Mouse (Mus musculus) kidney, embryonic 15.5 days (tissue): ENCODE results near the gene Stap2. TPM values are rescaled to one million over a fixed set of nuclear protein-coding genes. Genes with fewer than 3 reads are reported as not detected.
A peak's percentile ranks its signal among the peaks of the same experiment; 100 is the strongest.

Experiments used
- ATAC-seq: fragments of 200-750 bp; cut with Nextera tagmentation; replicated peaks from 2 replicates; pipeline ENCODE4 v1.8.0; 2017; ENCODE audit warnings: moderate TSS enrichment; ENCODE audit not compliant: low FRiP score
- H3K27ac ChIP-seq: fragments of 300-500 bp; sonication (generic); 2 replicates; pipeline ENCODE4 v1.5.1; 2015; ENCODE audit warnings: mild to moderate bottlenecking, inconsistent platforms
- H3K27me3 ChIP-seq: fragments of 300-500 bp; sonication (generic); 2 replicates; pipeline ENCODE4 v1.6.1; 2015; ENCODE audit warnings: inconsistent platforms
- H3K36me3 ChIP-seq: fragments of 300-500 bp; sonication (generic); 2 replicates; pipeline ENCODE4 v1.6.1; 2015; ENCODE audit warnings: inconsistent platforms
- H3K4me1 ChIP-seq: fragments of 300-500 bp; sonication (generic); 2 replicates; pipeline ENCODE4 v1.6.1; 2015; ENCODE audit warnings: inconsistent platforms
- H3K4me2 ChIP-seq: fragments of 300-500 bp; sonication (generic); 2 replicates; pipeline ENCODE4 v1.6.1; 2015; ENCODE audit warnings: moderate library complexity, mild to moderate bottlenecking, inconsistent platforms
- H3K4me3 ChIP-seq: fragments of 300-500 bp; sonication (generic); replicated peaks from 2 replicates; pipeline ENCODE4 v1.5.1; 2015; ENCODE audit warnings: mild to moderate bottlenecking, inconsistent platforms
- H3K9ac ChIP-seq: fragments of 300-500 bp; sonication (generic); 2 replicates; pipeline ENCODE4 v1.6.1; 2015; ENCODE audit warnings: mild to moderate bottlenecking, inconsistent platforms
- H3K9me3 ChIP-seq: fragments of 300-500 bp; sonication (generic); replicated peaks from 2 replicates; pipeline ENCODE4 v1.6.1; 2016; ENCODE audit warnings: inconsistent platforms
- WGBS: fragments of 180-500 bp; shearing (Covaris S2); methylation state at CpG from one replicate; pipeline ENCODE4 v1.1.7; 2015; ENCODE audit warnings: mixed read lengths; 5-methylcytosine and 5-hydroxymethylcytosine counted together
- polyA plus RNA-seq: library from polyadenylated mRNA; unstranded; fragments of >200 nt; fragmentation: Nextera tagmentation; extraction: Ambion mirVana; gene quantifications from 2 replicates; pipeline ENCODE4 v1.2.1, GENCODE M21; 2015

Stap2 gene
- polyA plus RNA-seq, 1 experiment from 2014 or later, result 15.5 TPM

DNA sequence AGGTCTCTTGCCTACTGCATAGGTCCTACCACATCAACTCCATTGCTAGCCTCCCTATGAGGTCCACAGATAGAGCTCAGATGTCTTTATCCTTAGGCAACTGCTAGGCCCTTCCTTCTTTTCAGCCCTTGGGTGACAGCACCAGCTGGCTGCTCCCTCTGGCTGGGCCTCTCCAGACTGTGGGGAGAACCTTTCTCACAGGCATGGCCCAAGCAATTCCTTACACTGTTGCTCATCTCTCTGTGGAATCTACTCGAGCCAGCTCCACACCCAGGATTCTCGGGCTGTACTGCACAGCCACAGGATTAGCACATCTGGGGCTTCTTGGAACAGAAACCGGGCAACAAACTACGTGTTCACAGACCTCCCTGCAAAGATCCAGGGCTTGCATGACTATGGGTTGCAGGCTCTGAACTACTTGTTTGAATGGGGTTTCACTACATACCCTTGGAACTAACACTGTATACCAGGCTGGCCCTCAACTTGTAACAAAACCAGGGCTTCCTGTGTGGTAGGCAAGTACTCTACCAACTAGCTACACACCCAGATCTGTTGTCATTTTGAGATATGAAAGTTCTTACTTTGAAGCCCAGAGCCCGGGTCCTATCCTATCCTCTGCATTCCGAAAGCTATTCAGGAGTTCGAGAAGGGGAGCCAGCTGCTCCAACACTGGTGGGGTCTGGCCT, 28.8 kb upstream of the Stap2 start:
- peak overlapping the region; percentile 65; the same call in 1 of the 2 replicates for H3K4me2 ChIP-seq
- no peak for ATAC-seq
- H3K27ac ChIP-seq, result no peak overlapping the region
- WGBS, result 85% methylated on average over 7 of the region's 7 CpGs
- H3K9me3 ChIP-seq, result no peaks in the 10 kb centered on the region
- H3K36me3 ChIP-seq, result peaks cover 34% of the 10 kb centered on the region
- 0 out of 2 replicates have a peak overlapping the region, but pooled peaks have one; percentile 95 for H3K9ac ChIP-seq
- peaks cover 62% of the 10 kb centered on the region for H3K4me1 ChIP-seq
- H3K27me3 ChIP-seq, result no peaks in the 10 kb centered on the region
- H3K4me3 ChIP-seq, result 0 out of 2 replicates have a peak overlapping the region, but pooled peaks have one; percentile 82

DNA sequence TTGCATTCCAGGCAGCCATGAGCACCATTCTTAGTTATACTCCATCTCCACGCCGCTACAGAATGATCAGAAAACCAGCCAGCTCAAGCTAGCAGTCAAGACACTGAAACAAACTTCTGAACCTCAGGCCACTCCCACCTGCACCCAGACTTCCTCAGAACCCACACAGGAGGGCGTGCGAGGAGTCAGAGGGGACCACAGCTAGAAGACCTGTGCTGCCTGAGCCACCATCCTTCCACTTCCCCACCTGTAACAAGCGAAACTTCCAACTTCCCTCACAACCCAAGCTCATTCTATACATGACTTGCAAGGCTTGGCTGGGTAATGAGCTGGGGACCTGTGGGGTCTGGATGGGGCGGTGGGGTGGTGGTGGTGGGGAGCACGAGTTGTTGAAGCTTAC, 27.4 kb upstream of the Stap2 start:
- WGBS, result 68% methylated on average over 7 of the region's 7 CpGs
- H3K4me2 ChIP-seq, result peak overlapping the region; percentile 35
- H3K27me3 ChIP-seq, result no peaks in the 10 kb centered on the region
- H3K27ac ChIP-seq, result peak overlapping the region; percentile 49
- H3K4me1 ChIP-seq, result peaks cover 65% of the 10 kb centered on the region
- ATAC-seq, result no peak
- no peaks in the 10 kb centered on the region for H3K9me3 ChIP-seq
- H3K9ac ChIP-seq, result 0 out of 2 replicates have a peak overlapping the region, but pooled peaks have one; percentile 26
- peaks cover 48% of the 10 kb centered on the region for H3K36me3 ChIP-seq
- H3K4me3 ChIP-seq, result no peak overlapping the region

DNA sequence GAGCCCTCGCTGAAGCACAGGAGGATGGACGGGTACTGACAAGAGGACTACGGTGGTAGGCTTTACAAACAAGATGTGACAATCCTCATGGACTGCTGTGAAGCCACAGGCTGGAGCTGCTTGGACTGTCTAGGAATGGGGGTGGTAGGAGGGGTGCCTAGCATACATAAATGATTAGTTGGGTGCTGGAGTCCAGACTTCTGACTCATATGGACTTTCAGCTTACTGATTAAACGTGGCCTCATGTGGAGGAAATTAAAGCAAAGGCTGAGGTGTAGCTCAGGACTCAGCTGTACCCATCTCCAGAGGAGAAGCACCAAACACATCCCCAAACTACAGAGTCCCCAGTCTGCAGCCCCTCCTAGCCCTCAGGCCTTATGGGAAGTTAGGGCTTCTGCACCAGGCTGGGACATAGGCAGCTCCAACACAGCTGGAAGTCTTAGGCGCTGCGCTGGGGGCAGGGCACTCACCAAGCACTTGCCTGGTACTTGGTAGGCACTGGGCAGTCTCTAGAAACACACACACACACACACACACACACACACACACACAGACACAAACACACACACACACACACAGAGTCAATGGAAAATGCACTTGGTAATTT, 26.8 kb upstream of the Stap2 start:
- peaks cover 53% of the 10 kb centered on the region for H3K36me3 ChIP-seq
- peak overlapping the region; percentile 49 for H3K27ac ChIP-seq
- H3K27me3 ChIP-seq, result no peaks in the 10 kb centered on the region
- 69% methylated on average over 6 of the region's 6 CpGs for WGBS
- no peak overlapping the region for H3K4me3 ChIP-seq
- H3K4me1 ChIP-seq, result peaks cover 69% of the 10 kb centered on the region
- H3K4me2 ChIP-seq, result peak overlapping the region; percentile 35
- no peak for ATAC-seq
- H3K9ac ChIP-seq, result no peak overlapping the region
- no peaks in the 10 kb centered on the region for H3K9me3 ChIP-seq

DNA sequence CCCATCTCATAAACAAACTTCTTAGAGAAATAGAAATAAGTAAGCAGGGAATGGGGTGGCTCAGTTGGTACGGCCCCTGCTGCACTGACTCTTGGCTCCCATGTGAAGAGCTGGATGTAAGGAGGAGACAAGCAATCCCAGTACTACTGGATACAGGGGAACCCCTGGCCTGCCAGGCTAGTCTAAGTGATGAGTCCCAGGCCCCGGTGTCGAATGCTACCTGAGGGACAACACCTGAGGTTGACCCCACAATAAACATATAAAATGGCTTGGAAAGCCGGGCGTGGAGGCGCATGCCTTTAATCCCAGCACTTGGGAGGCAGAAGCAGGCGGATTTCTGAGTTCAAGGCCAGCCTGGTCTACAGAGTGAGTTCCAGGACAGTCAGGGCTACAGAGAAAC, 26.0 kb upstream of the Stap2 start:
- H3K4me3 ChIP-seq, result no peak overlapping the region
- no peaks in the 10 kb centered on the region for H3K27me3 ChIP-seq
- peaks cover 56% of the 10 kb centered on the region for H3K36me3 ChIP-seq
- ATAC-seq, result no peak
- no peaks in the 10 kb centered on the region for H3K9me3 ChIP-seq
- H3K9ac ChIP-seq, result no peak overlapping the region
- no peak overlapping the region for H3K4me2 ChIP-seq
- WGBS, result 89% methylated on average over 7 of the region's 7 CpGs
- H3K27ac ChIP-seq, result peak overlapping the region; percentile 52; the same call in 1 of the 2 replicates
- H3K4me1 ChIP-seq, result peaks cover 68% of the 10 kb centered on the region

DNA sequence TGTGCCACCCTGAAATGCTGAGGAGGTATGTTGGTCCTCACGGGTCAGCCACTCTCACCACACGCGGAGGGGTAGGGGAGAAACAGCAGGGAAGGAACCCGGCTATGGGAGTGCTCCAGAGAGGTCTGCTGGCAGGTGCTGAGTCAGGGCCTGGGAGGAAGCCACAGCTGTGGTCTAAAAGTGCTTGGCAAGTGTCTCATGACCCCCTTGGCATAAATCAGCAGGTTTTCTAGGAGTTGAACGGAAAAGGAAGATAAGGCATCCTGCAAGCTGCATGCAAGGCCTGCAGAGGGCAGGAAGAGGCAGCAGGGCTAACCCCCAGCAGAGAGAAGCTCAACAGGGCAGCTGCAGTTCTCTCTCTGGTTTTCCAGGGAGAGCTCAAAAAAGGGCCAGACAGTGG, 25.5 kb upstream of the Stap2 start:
- peak; percentile 54 for ATAC-seq
- 45% methylated on average over 5 of the region's 5 CpGs for WGBS
- Histone ChIP-seq H3K9ac (no peak overlapping the region), H3K27ac (peak overlapping the region; percentile 52; the same call in 1 of the 2 replicates), H3K4me2 (no peak overlapping the region), H3K9me3 (no peaks in the 10 kb centered on the region), H3K4me1 (peaks cover 73% of the 10 kb centered on the region), H3K36me3 (peaks cover 59% of the 10 kb centered on the region), H3K4me3 (no peak overlapping the region), H3K27me3 (no peaks in the 10 kb centered on the region)

DNA sequence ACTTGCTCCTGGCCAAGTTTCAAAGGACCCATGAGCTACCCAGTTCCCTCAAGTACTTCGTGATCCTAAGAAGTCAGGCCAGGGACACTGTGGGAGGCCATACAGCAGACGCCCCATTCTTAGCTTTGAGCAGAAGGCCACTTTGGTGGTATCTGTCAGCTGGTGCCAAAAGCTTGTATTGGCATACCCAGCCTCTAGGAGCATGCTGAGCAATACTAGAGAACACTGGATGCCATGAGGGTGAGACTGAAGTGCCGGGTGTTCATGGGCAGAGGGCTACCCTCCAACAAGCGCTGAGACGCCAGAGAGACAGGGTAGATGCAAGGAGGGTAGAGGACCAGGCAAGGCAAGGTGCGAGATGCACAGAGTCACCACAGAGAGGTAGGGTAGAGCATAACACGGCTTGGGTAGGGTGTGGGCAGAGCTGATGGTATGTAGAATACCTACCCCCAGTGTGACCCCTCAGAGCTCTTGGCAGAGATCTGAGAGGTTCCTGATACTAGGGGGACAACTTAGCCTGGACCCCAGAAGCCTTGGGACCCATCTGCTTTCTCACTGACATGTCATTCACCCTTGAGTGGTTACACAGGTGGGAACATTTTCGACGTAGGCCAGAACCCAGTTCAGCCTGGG, 25.0 kb upstream of the Stap2 start:
- Histone ChIP-seq H3K4me3 (no peak overlapping the region), H3K9ac (no peak overlapping the region), H3K4me2 (no peak overlapping the region), H3K27me3 (no peaks in the 10 kb centered on the region), H3K4me1 (peaks cover 73% of the 10 kb centered on the region), H3K27ac (peak overlapping the region; percentile 52; the same call in 1 of the 2 replicates), H3K36me3 (peaks cover 59% of the 10 kb centered on the region), H3K9me3 (no peaks in the 10 kb centered on the region)
- 87% methylated on average over 9 of the region's 9 CpGs for WGBS
- no peak for ATAC-seq

GRCm38 (mm10) chr17:56027801-56028441, 22.5 kb upstream of the Stap2 start:
- ATAC-seq, result no peak
- H3K9ac ChIP-seq, result 0 out of 2 replicates have a peak overlapping the region, but pooled peaks have one; percentile 7
- 88% methylated on average over 5 of the region's 5 CpGs for WGBS
- H3K36me3 ChIP-seq, result peaks cover 47% of the 10 kb centered on the region
- no peak overlapping the region for H3K4me2 ChIP-seq
- H3K4me1 ChIP-seq, result peaks cover 66% of the 10 kb centered on the region
- no peaks in the 10 kb centered on the region for H3K27me3 ChIP-seq
- H3K4me3 ChIP-seq, result no peak overlapping the region
- H3K27ac ChIP-seq, result no peak overlapping the region; the same call in 1 of the 2 replicates
- H3K9me3 ChIP-seq, result no peaks in the 10 kb centered on the region

DNA sequence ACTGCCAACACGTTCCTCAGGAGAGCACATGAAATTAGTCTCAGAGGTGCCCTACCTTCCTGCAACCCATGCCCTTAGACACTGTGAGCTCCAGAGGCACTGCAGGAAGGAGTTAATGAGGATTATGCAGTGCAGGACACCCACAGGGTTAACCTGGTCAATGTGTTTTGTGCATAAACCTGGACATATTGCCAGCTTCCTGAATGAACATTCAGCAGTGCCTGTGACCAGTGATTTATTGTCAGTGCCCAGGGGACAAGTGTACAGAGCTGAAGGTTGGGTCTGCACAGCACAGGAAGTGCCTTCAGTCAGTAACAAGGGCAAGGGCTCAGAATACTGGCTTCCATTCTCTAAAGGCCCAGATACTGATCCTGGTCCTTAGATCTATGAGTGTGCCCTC, 21.5 kb upstream of the Stap2 start:
- no peaks in the 10 kb centered on the region for H3K9me3 ChIP-seq
- no peak overlapping the region for H3K4me3 ChIP-seq
- no peak overlapping the region for H3K9ac ChIP-seq
- 0 out of 2 replicates have a peak overlapping the region, but pooled peaks have one; percentile 23 for H3K27ac ChIP-seq
- no peak for ATAC-seq
- H3K27me3 ChIP-seq, result no peaks in the 10 kb centered on the region
- 53% methylated on average over 1 of the region's 1 CpGs for WGBS
- H3K4me1 ChIP-seq, result peaks cover 67% of the 10 kb centered on the region
- H3K36me3 ChIP-seq, result peaks cover 48% of the 10 kb centered on the region
- no peak overlapping the region for H3K4me2 ChIP-seq

DNA sequence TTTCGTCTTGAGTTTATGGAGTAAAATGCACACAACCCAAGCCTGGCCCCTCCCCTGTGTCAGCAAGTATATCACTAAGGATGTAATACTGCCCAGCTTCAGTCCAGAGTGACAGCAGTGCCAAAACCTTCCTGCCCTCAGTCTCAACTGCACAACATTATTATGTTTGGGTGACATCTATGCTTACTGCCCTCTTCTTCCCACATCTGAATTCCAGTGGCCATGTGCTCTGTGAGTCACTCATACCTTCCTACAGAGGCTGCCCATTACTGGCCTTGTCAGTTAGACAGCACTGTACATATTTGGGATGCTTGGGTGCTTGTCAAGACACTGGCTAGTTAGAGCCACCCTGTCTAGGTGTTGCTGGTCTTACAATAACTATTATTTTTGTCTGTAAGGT, 20.9 kb upstream of the Stap2 start:
- H3K4me3 ChIP-seq, result no peak overlapping the region
- no peak for ATAC-seq
- H3K36me3 ChIP-seq, result peaks cover 48% of the 10 kb centered on the region
- H3K9ac ChIP-seq, result no peak overlapping the region
- no peak overlapping the region for H3K4me2 ChIP-seq
- peaks cover 62% of the 10 kb centered on the region for H3K4me1 ChIP-seq
- WGBS, result 83% methylated on average over 1 of the region's 1 CpGs
- H3K27ac ChIP-seq, result no peak overlapping the region
- H3K9me3 ChIP-seq, result no peaks in the 10 kb centered on the region
- no peaks in the 10 kb centered on the region for H3K27me3 ChIP-seq

GRCm38 (mm10) chr17:56024931-56025330, 19.5 kb upstream of the Stap2 start:
- 74% methylated on average over 5 of the region's 5 CpGs for WGBS
- H3K4me3 ChIP-seq, result no peak overlapping the region
- peaks cover 50% of the 10 kb centered on the region for H3K4me1 ChIP-seq
- peaks cover 45% of the 10 kb centered on the region for H3K36me3 ChIP-seq
- no peaks in the 10 kb centered on the region for H3K9me3 ChIP-seq
- H3K9ac ChIP-seq, result no peak overlapping the region
- no peaks in the 10 kb centered on the region for H3K27me3 ChIP-seq
- no peak overlapping the region for H3K4me2 ChIP-seq
- no peak overlapping the region for H3K27ac ChIP-seq
- ATAC-seq, result no peak

DNA sequence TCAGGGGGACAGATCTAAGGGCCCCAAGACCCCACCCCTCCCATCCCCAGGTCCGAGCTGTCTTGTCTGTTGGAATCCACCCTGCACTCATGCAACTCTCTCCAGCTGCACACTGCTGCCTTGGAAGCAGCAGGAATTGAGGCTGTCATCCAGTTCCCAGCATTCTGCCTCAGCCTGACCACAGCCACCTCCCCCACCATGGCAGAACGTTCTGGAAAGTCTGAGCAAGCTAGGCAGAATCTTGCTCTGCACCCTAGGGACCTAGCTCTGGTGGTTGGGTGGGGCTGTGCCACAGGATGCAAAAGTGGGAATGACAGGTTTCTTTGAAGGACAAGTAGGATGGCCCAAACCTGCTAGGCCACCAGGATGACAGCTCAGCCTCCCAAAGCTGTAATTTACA, 19.1 kb upstream of the Stap2 start:
- H3K9me3 ChIP-seq, result no peaks in the 10 kb centered on the region
- H3K9ac ChIP-seq, result no peak overlapping the region
- no peak for ATAC-seq
- peaks cover 45% of the 10 kb centered on the region for H3K36me3 ChIP-seq
- no peak overlapping the region for H3K27ac ChIP-seq
- WGBS, result 56% methylated on average over 2 of the region's 2 CpGs
- no peak overlapping the region for H3K4me3 ChIP-seq
- H3K4me1 ChIP-seq, result peaks cover 50% of the 10 kb centered on the region
- no peak overlapping the region for H3K4me2 ChIP-seq
- H3K27me3 ChIP-seq, result no peaks in the 10 kb centered on the region

DNA sequence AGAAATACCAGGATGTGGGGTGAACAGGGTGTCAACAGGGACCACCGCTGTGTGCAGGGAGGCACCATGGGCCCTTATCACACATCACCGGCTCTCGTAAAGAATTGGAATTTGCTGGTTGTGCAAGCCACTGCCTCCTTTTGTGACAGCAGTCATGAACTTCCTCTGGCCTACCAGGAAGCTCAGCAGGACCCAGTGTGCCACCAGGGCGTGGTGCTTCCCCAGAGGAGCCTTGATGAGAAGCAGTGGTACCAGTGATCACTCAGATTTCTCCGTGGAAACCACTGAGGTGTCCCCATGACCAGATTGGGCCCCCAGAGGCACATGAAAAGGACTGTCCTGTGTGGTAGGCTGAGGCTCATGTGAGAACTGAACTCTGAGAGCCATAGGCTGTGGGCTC, 18.0 kb upstream of the Stap2 start:
- H3K4me2 ChIP-seq, result no peak overlapping the region
- no peak overlapping the region for H3K27ac ChIP-seq
- peaks cover 50% of the 10 kb centered on the region for H3K4me1 ChIP-seq
- no peaks in the 10 kb centered on the region for H3K9me3 ChIP-seq
- no peaks in the 10 kb centered on the region for H3K27me3 ChIP-seq
- WGBS, result 65% methylated on average over 5 of the region's 5 CpGs
- H3K4me3 ChIP-seq, result no peak overlapping the region
- ATAC-seq, result no peak
- H3K36me3 ChIP-seq, result peaks cover 45% of the 10 kb centered on the region
- H3K9ac ChIP-seq, result no peak overlapping the region
